Mouse (Mus musculus): ENCODE results near the gene Cd7.

DNA sequence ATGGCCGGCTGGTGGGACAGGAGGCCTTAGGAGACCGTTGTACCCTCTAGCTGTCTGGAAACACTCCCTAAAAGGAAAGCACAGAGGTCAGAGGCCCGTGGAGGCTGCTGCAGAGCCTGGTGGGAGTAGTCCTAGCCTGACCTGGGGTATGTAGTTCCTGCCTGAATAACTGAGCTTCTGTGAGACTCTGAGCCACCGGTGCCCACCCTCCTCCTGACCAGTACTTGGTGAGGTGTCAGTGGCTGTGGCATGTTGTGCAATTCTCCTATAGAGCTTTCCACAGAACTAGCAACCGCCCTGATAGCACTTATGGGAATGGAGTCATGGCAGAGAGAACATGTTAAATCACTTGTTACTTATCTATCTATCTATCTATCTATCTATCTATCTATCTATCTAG, 36.4 kb upstream of the Cd7 start:
- TF ChIP-seq MAZ (IDR thresholded peaks at IDR 0.05; ENCODE audit: low read depth, low read length) (no peak), CTCF (IDR thresholded peaks at IDR 0.05 in 2 of 3, conservative IDR thresholded peaks at IDR 0.05 in 1 of 3; ENCODE audit: control insufficient read depth in 1 of 3, insufficient read depth in 1 of 3, low read depth in 2 of 3, low read length in 3 of 3, poor library complexity in 1 of 3, severe bottlenecking in 1 of 3) (no peak), MEF2A (IDR thresholded peaks at IDR 0.05; ENCODE audit: extremely low read depth, insufficient replicate concordance, low read depth, low read length, poor library complexity, severe bottlenecking) (no peak), GATA1 (IDR thresholded peaks at IDR 0.05; ENCODE audit: low read depth, low read length) (no peak), POLR2A (IDR thresholded peaks at IDR 0.05; ENCODE audit: control insufficient read depth in 1 of 2, insufficient read depth in 1 of 2, low read depth in 1 of 2, low read length in 2 of 2, poor library complexity in 1 of 2) (peak in 1 of 2 experiments; percentile 24; a peak in 1 of 4 replicates), TCF12 (IDR thresholded peaks at IDR 0.05; ENCODE audit: low read depth, low read length) (no peak), RAD21 (IDR thresholded peaks at IDR 0.05; ENCODE audit: low read depth, low read length) (no peak), USF1 (IDR thresholded peaks at IDR 0.05; ENCODE audit: low read depth, low read length) (no peak), EP300 (IDR thresholded peaks at IDR 0.05; ENCODE audit: low read depth in 1 of 2, low read length in 2 of 2) (no peak), HCFC1 (IDR thresholded peaks at IDR 0.05; ENCODE audit: low read depth, low read length) (no peak), MAFK (IDR thresholded peaks at IDR 0.05; ENCODE audit: borderline replicate concordance, low read depth, low read length) (no peak), TBP (IDR thresholded peaks at IDR 0.05; ENCODE audit: low read depth, low read length) (no peak), ZC3H11A (IDR thresholded peaks at IDR 0.05; ENCODE audit: low read depth, low read length) (no peak)

All from MEL (cell line).